Mouse (Mus musculus): Measurements from ENCODE around the gene Adgrb2.
A peak's percentile ranks its signal among the peaks of the same experiment; 100 is the strongest.

Gene Adgrb2

GRCm38 (mm10) chr4:129987825-129988504 lies 3.3 kb downstream of the Adgrb2 start:
- DNase-seq: no peak

DNA sequence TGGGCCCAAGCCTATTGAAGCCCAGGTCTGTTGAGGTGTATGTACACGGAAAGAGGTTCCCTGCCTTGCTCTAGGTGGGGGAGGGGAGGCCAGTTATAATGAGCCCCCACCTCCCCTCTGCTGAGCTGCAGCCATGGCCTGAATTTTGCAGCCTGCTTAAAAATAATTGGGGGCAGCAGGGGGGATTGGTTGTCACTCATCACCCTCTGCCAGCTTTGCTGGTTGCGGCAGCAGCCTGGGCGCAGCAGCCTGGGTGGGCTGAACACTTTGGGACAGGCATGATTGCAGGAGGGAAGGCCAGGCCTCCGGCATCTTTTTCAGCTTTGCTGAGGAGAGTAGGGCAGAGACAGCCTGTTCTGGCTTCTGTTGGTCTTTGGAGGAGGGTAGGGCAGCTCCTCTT lies 5.3 kb downstream of the Adgrb2 start:
- DNase-seq: no peak

DNA sequence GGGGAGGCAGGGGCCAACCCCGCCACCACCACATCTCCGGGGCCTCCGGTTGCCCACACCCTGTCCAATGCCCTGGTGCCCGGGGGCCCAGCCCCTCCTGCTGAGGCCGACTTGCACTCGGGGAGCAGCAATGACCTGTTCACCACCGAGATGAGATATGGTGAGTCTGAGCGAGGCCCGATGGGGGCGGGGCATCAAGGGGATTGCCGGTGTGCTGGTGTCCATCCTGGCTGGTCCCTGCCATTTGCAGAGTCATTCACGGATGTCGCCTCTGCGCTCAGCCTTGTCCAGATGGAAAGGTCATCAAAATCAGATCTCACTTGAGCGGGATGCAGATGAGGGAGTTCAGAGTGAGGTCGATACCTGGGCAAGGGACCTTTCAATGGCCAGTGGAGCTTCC lies 8.1 kb downstream of the Adgrb2 start:
- DNase-seq: no peak

DNA sequence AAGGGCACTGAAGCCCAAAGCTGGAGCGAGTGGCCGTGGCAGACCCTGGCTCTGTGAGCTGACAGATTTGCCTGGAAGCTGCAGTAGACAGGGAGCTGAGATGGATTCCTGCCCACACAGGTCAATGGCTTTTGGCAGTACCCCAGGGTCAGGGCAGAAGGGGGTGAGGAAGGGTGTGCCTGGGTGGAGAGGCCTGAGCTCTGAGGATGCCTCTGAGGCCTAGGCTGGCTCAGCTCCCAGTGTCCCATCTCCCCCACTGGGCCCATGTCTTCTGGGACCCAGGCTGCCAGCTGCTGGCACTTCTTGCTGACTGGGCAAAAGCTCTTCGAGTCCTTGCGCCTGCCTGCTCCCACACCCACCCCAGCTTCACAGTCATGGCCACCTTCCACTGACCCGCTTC lies 8.5 kb downstream of the Adgrb2 start:
- no peak for DNase-seq

GRCm38 (mm10) chr4:129993944-129994695 lies 9.4 kb downstream of the Adgrb2 start:
- DNase-seq: peak; percentile 47

- DNase-seq: no peak
These were observed 10.1 kb downstream of the Adgrb2 start for GRCm38 (mm10) chr4:129994728-129995127.

DNA sequence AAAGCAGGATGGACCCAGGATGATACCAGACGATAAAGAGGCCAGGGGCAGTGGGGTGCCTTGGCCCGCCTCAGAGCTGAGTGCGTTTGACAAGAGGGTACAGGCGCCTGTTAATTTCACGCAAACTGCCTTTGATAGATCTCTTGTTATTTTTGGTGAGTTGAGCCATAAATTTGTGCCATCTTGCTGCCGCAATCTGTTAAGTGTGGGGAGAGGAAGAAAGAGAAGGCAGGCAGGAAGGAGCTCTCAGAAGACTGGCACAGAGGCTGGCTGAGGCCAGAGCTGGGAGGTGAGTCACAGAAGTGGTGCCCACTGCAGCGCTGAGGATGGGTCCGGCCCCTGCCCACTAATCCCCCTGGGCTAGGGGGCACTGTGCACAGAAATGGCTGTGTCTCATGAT lies 10.6 kb downstream of the Adgrb2 start:
- DNase-seq: no peak

GRCm38 (mm10) chr4:129996015-129996414 lies 11.3 kb downstream of the Adgrb2 start:
- DNase-seq: no peak

DNA sequence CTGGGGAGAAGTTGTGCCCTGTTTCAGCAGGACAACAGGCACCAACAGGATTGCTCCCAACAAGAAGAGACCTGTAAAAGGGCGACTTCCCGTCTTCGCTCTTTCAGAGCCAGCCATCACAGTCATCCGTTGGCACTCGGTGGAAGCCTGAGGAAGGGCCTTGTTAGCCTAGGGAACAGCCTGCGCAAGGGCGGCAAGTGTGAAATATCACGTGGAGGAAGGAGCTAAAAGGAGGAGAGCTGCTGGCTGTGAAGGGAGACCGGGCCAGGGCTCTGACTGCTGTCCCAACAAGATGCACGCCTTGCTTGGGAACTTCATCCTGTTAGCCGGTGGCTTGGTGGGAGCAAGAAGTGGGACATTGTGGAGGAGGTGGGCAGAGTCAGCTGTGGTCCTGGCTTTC lies 13.5 kb downstream of the Adgrb2 start:
- DNase-seq: no peak

GRCm38 (mm10) chr4:130001710-130002109 lies 17.0 kb downstream of the Adgrb2 start:
- DNase-seq: no peak

DNA sequence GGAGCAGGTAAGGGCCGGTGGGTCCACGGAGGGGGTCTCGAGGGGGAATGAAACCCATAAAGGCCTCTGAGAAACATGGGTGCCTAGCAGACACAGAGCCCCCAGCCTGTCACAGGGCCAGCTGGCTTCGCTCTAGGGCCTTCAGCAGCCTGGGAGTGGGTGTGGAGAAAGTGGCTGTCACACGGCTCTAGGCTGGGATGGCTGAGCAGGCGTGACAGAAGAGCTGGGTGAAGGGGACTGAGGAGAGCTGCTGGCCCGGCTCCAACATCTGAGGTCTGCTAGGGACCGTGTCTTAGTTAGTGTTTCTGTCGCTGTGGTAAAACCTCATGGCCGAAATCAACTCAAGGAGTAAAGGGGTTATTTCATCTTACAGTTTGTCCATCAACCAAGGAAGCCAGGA lies 17.5 kb downstream of the Adgrb2 start:
- no peak for DNase-seq

DNA sequence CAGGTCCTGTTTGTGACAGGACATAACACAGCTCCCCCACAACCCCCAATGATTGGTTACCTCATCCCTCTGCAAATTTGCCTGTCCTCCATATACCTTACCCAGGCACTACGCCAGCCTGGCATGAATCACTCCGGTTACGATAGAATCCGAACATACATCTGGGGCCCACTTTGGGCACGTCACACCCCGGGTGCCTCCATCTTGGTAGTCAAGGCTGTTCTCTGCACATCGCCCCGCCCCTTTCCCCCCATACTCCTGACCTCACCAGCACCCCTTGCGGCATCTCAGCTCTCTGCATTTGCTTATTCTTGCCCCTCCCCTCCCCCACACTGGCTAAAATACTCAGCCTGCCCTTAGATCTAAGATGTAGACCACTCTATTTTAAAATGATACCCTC lies 20.9 kb downstream of the Adgrb2 start:
- no peak for DNase-seq

- no peak for DNase-seq
These were observed 21.9 kb downstream of the Adgrb2 start for GRCm38 (mm10) chr4:130006533-130006932.

DNA sequence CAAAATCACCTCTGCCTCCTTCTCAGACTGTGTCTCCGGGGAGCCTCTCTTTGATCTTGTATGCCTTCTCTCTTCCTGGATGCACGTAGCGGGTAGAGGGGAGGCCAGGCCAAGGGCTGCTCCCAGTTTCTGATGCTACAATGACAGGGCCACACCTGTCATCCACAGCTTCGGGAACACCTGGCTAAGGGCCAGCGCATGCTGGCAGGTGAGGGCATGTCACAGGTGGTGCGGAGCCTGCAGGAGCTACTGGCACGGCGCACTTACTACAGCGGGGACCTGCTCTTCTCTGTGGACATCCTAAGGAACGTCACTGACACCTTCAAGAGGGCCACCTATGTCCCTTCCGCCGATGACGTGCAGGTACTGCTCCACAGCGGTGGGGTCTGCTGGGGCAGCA lies 24.4 kb downstream of the Adgrb2 start:
- DNase-seq: no peak

DNA sequence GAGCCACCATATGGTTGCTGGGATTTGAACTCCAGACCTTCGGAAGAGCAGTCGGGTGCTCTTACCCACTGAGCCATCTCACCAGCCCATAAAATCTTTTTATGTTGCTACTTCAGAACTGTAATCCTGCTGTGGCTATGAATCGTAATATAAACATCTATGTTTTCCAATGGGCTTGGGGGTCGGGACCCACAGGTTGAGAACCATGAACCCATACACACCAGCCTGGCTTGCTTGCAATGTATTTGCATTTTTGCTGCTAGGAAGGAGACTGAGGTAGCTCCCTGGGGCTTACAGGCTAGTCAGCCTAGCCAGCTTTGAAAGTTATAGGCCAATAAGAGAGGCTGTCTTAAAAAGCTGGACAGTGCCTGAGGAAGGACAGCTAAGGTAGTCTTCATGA lies 26.1 kb downstream of the Adgrb2 start:
- DNase-seq: no peak

- no peak for DNase-seq
These were observed 27.6 kb downstream of the Adgrb2 start for GRCm38 (mm10) chr4:130012234-130012633.

DNA sequence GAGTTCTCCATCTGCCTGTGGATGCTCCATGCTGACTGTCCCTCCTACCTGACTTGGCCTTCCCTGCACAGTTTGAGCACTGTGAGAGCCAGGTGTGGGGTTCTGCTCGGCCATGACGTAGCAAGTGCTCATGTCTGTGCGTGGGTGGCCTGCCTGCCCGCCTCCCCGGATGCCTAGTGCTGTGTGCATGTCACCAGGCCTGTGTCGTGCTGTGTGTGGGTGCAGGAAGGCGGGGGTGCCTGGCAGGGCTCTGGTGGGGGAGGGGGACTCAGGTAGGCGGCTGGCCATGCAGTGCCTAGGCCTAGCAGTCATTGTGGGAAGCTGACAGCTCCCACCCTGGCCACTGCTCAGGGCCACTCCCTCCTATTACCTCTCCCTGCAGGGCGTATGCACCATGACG lies 28.4 kb downstream of the Adgrb2 start:
- DNase-seq: no peak

- no peak for DNase-seq
These were observed 31.3 kb downstream of the Adgrb2 start for GRCm38 (mm10) chr4:130016010-130016409.

DNA sequence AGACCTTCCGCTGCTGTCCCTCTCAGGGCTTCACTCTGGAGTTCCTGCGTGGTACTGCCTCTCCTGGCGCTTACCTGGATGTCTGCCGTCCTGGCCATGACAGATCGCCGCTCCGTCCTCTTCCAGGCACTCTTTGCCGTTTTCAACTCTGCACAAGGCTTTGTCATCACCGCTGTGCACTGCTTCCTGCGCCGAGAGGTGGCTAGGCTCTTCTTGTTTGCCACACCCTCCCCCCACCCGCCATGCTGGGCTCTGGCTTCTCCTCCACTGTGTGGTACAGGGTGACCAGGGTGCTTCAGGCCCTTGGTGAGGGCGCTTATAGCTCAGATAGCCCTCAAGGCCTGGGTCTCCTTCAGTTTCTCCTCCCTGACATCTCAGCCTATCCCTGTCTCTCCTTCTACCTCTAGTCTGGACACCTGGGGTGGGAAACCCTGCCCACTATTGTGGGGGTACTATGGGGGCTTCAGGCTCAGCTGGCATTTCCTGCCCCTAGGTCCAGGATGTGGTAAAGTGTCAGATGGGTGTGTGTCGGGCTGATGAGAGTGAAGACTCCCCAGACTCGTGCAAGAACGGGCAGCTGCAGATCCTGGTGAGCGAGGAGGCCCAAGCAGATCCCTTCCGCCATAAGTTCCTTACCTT lies 32.5 kb downstream of the Adgrb2 start:
- DNase-seq: no peak

GRCm38 (mm10) chr4:130022952-130023351 lies 38.3 kb downstream of the Adgrb2 start:
- no peak for DNase-seq

DNA sequence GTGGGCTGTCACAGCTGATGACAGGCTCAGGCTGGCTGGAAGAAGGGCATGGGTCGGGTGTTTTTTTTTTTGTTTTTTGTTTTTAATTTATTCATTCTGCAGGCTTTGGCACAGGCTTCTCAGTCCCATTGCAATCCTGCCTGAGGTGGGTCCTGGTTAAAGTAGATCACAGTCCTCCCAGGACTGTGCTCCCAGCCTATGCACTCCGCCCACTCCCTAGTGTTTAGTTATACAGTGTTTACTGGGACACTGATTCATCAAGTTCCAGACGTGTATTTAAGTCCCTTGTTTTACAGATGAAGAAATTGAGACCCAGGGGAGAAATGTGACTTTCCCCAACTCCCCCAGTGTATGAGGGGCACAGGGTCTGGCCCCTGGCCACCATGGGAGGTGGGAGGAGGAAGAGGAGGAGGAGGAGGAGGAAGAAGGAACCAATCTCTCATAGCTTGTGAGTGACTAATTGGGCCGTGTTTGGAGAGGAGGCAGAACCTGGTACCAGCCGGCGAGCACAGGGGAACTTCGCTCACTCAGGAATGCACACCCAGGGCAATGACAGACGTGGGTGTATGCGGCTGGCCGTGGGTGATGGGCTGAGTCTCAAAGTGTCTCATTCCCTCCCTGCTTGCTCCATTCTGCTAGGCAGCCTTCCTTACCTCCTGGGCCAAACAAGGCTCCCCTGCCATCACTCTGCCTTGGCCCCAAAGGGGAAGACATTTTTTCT lies 39.0 kb downstream of the Adgrb2 start:
- no peak for DNase-seq

DNA sequence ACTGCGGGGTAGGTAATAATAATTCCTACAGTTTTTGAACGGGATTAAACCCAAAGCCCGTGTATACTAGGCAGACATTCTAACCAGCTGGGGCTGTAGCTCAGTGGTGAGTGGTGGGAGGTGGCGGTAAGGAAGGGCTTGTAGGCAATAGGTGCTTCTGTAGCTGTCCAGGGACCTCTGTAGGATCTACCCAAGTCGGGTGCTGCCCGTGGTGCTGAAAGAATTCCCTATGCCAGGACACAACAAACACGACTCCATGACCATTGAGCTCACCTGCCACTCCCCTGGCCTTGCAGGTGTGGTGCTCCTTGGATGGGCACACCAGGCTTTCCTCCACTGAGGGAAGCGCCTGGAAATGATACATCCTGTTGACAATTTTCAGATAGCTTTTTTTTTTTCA lies 40.9 kb downstream of the Adgrb2 start:
- DNase-seq: no peak

GRCm38 (mm10) chr4:130031146-130031545 lies 46.5 kb downstream of the Adgrb2 start:
- no peak for DNase-seq

- DNase-seq: no peak
These were observed 48.8 kb downstream of the Adgrb2 start for GRCm38 (mm10) chr4:130033496-130033895.
